Mouse (Mus musculus): ENCODE data around the gene Sec14l4. TPM values are rescaled to one million over a fixed set of nuclear protein-coding genes. Genes with fewer than 3 reads are reported as not detected.
A peak's percentile ranks its signal among the peaks of the same experiment; 100 is the strongest.

The Sec14l4 gene
- total RNA-seq, 2 experiments from 2014 or later: 0.17 to 0.64 TPM

GRCm38 (mm10) chr11:4064627-4065122 lies 33.4 kb downstream of the Sec14l4 start, which contains the start of gene Sec14l3:
Gene Sec14l3, plus strand, starts transcription at chr11:4064841.
- no peak for TF ChIP-seq CTCF (conservative IDR thresholded peaks at IDR 0.05)

GRCm38 (mm10) chr11:4069664-4070063 lies 38.4 kb downstream of the Sec14l4 start:
- DNase-seq (ENCODE audit: low spot score in 2 of 2): peak in 1 of 2 experiments; percentile 53

More at GRCm38 (mm10) chr11:4064627-4065122, 33.4 kb downstream of the Sec14l4 start, which contains the start of gene Sec14l3:
- no peak for DNase-seq (ENCODE audit: low spot score in 2 of 2)
- Histone ChIP-seq H3K27ac (no peak within 1 kb of the TSS), H3K4me3 (no peak within 1 kb of the TSS)

GRCm38 (mm10) chr11:4076633-4077032 lies 45.4 kb downstream of the Sec14l4 start:
- no peak for TF ChIP-seq CTCF (conservative IDR thresholded peaks at IDR 0.05)
- Histone ChIP-seq H3K4me3 (no peak overlapping the region), H3K27ac (no peak overlapping the region)
- no peak for DNase-seq (ENCODE audit: low spot score in 2 of 2)

More at GRCm38 (mm10) chr11:4069664-4070063, 38.4 kb downstream of the Sec14l4 start:
- no peak overlapping the region for H3K4me3 ChIP-seq
- no peak for TF ChIP-seq CTCF (conservative IDR thresholded peaks at IDR 0.05)
- peak overlapping the region; percentile 64 for H3K27ac ChIP-seq

GRCm38 (mm10) chr11:4078267-4078933 lies 47.1 kb downstream of the Sec14l4 start:
- H3K4me3 ChIP-seq: no peak overlapping the region
- no peak for DNase-seq (ENCODE audit: low spot score in 2 of 2)
- H3K27ac ChIP-seq: no peak overlapping the region
- no peak for TF ChIP-seq CTCF (conservative IDR thresholded peaks at IDR 0.05)

GRCm38 (mm10) chr11:4080219-4080618 lies 49.0 kb downstream of the Sec14l4 start:
- DNase-seq (ENCODE audit: low spot score in 2 of 2): peak; percentile 51 to 81
- peak; percentile 96 for TF ChIP-seq CTCF (conservative IDR thresholded peaks at IDR 0.05)
- no peak overlapping the region for H3K27ac ChIP-seq
- H3K4me3 ChIP-seq: no peak overlapping the region

DNA sequence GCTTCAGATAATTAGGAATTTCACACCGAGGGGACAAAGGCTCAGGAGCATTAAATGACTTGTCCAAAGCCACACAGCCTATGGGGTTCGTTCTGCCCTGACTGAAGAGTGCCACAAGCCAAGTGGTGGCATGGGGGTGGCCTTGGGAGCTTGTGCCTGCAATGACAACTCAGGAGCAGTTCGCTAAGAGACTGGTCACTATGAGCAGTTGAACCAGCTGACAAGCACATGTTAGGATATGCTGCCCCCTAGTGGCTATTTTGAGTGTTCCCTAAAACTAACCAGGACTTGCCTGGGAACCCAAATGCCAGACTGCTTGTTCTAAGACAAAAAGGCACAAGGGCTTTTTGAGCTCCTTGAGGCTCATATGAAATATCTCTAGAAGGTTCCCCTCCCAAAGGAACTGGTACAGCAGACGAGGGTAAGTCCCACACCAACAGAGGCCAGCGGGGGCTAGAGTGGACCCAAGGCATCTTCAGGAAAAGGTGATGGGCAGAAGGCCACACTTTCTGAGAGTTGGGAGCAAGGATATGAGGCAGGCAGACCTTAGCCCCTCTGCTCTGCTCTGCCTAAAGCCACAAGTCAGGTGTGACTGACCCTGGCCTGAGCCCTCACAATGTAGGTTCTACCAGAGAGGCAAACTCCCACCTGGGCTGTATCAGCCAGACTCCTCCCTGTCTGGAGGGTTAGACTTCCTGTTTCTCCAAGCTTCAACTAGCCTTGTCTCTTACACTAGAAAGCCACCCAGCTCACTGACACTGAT lies 52.2 kb downstream of the Sec14l4 start:
- no peak overlapping the region for H3K4me3 ChIP-seq
- TF ChIP-seq CTCF (conservative IDR thresholded peaks at IDR 0.05): peak; percentile 95
- peak; percentile 80 to 83 for DNase-seq (ENCODE audit: low spot score in 2 of 2)
- H3K27ac ChIP-seq: no peak overlapping the region

GRCm38 (mm10) chr11:4086246-4086645 lies 55.0 kb downstream of the Sec14l4 start:
- peak overlapping the region; percentile 93 for H3K27ac ChIP-seq
- DNase-seq (ENCODE audit: low spot score in 2 of 2): no peak
- H3K4me3 ChIP-seq: no peak overlapping the region
- no peak for TF ChIP-seq CTCF (conservative IDR thresholded peaks at IDR 0.05)

- no peak for TF ChIP-seq CTCF (conservative IDR thresholded peaks at IDR 0.05)
- no peak overlapping the region for H3K4me3 ChIP-seq
- DNase-seq (ENCODE audit: low spot score in 2 of 2): peak; percentile 47 to 59
- peak overlapping the region; percentile 93 for H3K27ac ChIP-seq
Measured at GRCm38 (mm10) chr11:4087267-4087666, 56.0 kb downstream of the Sec14l4 start.

- Histone ChIP-seq H3K27ac (peak overlapping the region; percentile 98), H3K4me3 (peak overlapping the region; percentile 67)
- no peak for TF ChIP-seq CTCF (conservative IDR thresholded peaks at IDR 0.05)
- peak; percentile 50 to 62 for DNase-seq (ENCODE audit: low spot score in 2 of 2)
Measured at GRCm38 (mm10) chr11:4093459-4094377, 62.5 kb downstream of the Sec14l4 start.

DNA sequence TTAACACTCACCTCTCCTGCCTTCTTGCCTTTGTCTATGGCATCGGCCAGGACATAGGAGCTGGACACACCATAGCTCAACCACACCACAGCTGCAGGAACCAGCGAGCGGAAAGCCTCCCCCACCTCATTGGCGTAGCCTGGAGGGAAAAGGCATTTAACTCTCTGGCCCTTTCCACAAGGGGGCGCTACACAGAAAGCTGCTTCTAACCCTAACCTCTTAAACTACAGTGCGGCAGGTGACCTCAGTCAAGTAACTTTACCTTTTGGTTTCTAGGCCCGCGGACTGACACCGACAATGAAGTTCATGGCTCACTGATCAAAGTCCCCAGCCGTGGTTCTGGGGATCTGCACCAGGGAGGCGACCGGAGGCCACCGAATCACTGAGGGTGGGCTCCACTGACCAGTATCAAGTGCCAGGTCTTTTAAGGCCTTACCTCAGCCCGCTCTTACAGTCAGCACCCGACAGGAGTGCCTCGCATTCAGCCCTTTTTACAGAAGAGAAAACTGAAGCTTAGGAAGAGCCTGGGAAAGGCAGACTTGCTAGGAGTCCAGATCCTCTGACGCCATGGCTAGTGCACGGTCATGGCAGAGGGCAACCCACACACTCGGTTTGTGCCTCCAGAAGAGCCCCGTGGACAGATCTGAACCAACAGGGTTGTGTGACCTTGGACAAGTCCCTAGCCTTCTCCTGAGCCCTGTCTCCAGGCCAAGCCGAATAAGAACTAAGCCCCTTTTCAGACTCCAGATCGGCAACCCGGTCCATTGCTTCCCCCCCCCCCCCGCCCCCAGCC lies 63.3 kb downstream of the Sec14l4 start:
- peak; percentile 81 to 86 for DNase-seq (ENCODE audit: low spot score in 2 of 2)
- TF ChIP-seq CTCF (conservative IDR thresholded peaks at IDR 0.05): peak; percentile 92
- Histone ChIP-seq H3K27ac (peak overlapping the region; percentile 98), H3K4me3 (peak overlapping the region; percentile 67)

GRCm38 (mm10) chr11:4095171-4096053 lies 64.2 kb downstream of the Sec14l4 start, which contains the start of gene Mtfp1:
Gene Mtfp1, minus strand, starts transcription at chr11:4095445.
- Histone ChIP-seq H3K4me3 (peak within 1 kb of the TSS; percentile 67), H3K27ac (peak within 1 kb of the TSS; percentile 98)
- TF ChIP-seq CTCF (conservative IDR thresholded peaks at IDR 0.05): no peak
- peak in 1 of 2 experiments; percentile 58 for DNase-seq (ENCODE audit: low spot score in 2 of 2)
